Mouse (Mus musculus) cerebellum, adult 2 months (tissue): ENCODE measurements at regions not wholly inside any gene's neighbourhood (a gene's known extent, or its start where the extent isn't known, plus 50 kb on each side); places are given as distances from the start of the nearest gene placed in this dataset.

Source experiments
- CTCF ChIP-seq: fragments of 200-500 bp; IDR thresholded peaks from 2 replicates; pipeline ENCODE4 v1.5.1; 2011; ENCODE audit warnings: low read depth, mild to moderate bottlenecking, control low read depth, low read length, moderate library complexity, borderline replicate concordance; ENCODE audit not compliant: insufficient read depth
- POLR2A ChIP-seq: fragments of 200-500 bp; IDR thresholded peaks from 2 replicates; pipeline ENCODE4 v1.6.1; 2011; ENCODE audit warnings: low read length, control low read depth, borderline replicate concordance; ENCODE audit not compliant: insufficient read depth

- TF ChIP-seq CTCF (no peak), POLR2A (no peak)
These were observed 93.7 kb downstream of the Gm10260 start for GRCm38 (mm10) chr13:97666761-97667160.
